Mouse (Mus musculus) hindbrain, embryonic 14.5 days (tissue): ENCODE measurements around the gene C1qtnf1. TPM values are rescaled to one million over a fixed set of nuclear protein-coding genes. Genes with fewer than 3 reads are reported as not detected.

Experiments
- ATAC-seq: fragments of 200-750 bp; cut with Nextera tagmentation; 2 replicates; pipeline ENCODE4 v1.8.0; 2017; ENCODE audit warnings: moderate number of reproducible peaks, mild to moderate bottlenecking, moderate TSS enrichment, moderate library complexity; ENCODE audit not compliant: low FRiP score
- DNase-seq: peaks from one replicate; pipeline ENCODE4 v3.0.0-alpha.2; 2015; ENCODE audit warnings: low spot score
- H3K27ac ChIP-seq: fragments of 300-500 bp; sonication (generic); 2 replicates; pipeline ENCODE4 v1.5.1; 2014; ENCODE audit warnings: mild to moderate bottlenecking, moderate library complexity
- H3K27me3 ChIP-seq: fragments of 300-500 bp; sonication (generic); 2 replicates; pipeline ENCODE4 v1.6.1; 2014; ENCODE audit warnings: mild to moderate bottlenecking, low read length, mixed read lengths; ENCODE audit not compliant: control insufficient read depth, insufficient read depth
- H3K36me3 ChIP-seq: fragments of 300-500 bp; sonication (generic); replicated peaks from 2 replicates; pipeline ENCODE4 v1.6.1; 2014; ENCODE audit not compliant: control insufficient read depth, insufficient read depth
- H3K4me1 ChIP-seq: fragments of 300-500 bp; sonication (generic); replicated peaks from 2 replicates; pipeline ENCODE4 v1.6.1; 2014; ENCODE audit warnings: antibody characterized with exemption, low read length, mixed read lengths; ENCODE audit not compliant: control insufficient read depth, insufficient read depth
- H3K4me2 ChIP-seq: fragments of 300-500 bp; sonication (generic); replicated peaks from 2 replicates; pipeline ENCODE4 v1.6.1; 2014; ENCODE audit warnings: mild to moderate bottlenecking, moderate library complexity
- H3K4me3 ChIP-seq: fragments of 300-500 bp; sonication (generic); replicated peaks from 2 replicates; pipeline ENCODE4 v1.5.1; 2014; ENCODE audit warnings: mild to moderate bottlenecking, low read length
- H3K9ac ChIP-seq: fragments of 300-500 bp; sonication (generic); 2 replicates; pipeline ENCODE4 v1.6.1; 2014
- H3K9me3 ChIP-seq: fragments of 300-500 bp; sonication (generic); 2 replicates; pipeline ENCODE4 v1.6.1; 2016; ENCODE audit warnings: low read length; ENCODE audit not compliant: control insufficient read depth
- WGBS: fragments of 180-500 bp; shearing (Covaris S2); extraction: QIAGEN DNeasy Blood & Tissue Kit; methylation state at CpG from one replicate; pipeline ENCODE4 v1.1.7; 2014; 5-methylcytosine and 5-hydroxymethylcytosine counted together
- polyA plus RNA-seq: library from polyadenylated mRNA; unstranded; fragments of >200 nt; fragmentation: Nextera tagmentation; extraction: Ambion mirVana; gene quantifications from 2 replicates; pipeline ENCODE4 v1.2.1, GENCODE M21; 2014

The C1qtnf1 gene
- polyA plus RNA-seq, 1 experiment from 2014 or later: 5.0 TPM

GRCm38 (mm10) chr11:118428460-118428868 is 461 bp downstream of the C1qtnf1 start:
- no peaks in the 10 kb centered on the region for H3K36me3 ChIP-seq
- DNase-seq (no peak), ATAC-seq (no peak)
- H3K4me1 ChIP-seq: peaks cover 38% of the 10 kb centered on the region
- no peaks in the 10 kb centered on the region for H3K27me3 ChIP-seq
- H3K4me2 ChIP-seq: peak overlapping the region; percentile 37
- peak overlapping the region; percentile 23; the same call in 1 of the 2 replicates for H3K27ac ChIP-seq
- no peaks in the 10 kb centered on the region for H3K9me3 ChIP-seq
- peak overlapping the region; percentile 5 for H3K9ac ChIP-seq
- H3K4me3 ChIP-seq: peak overlapping the region; percentile 7
- WGBS: 5% methylated on average over 11 of the region's 11 CpGs

GRCm38 (mm10) chr11:118428944-118429709 is 1.1 kb downstream of the C1qtnf1 start:
- peak overlapping the region; percentile 7; the same call in 1 of the 2 replicates for H3K4me3 ChIP-seq
- WGBS: 56% methylated on average over 8 of the region's 8 CpGs
- H3K4me2 ChIP-seq: peak overlapping the region; percentile 37
- no peak for ATAC-seq
- no peaks in the 10 kb centered on the region for H3K9me3 ChIP-seq
- H3K4me1 ChIP-seq: peaks cover 39% of the 10 kb centered on the region
- no peaks in the 10 kb centered on the region for H3K36me3 ChIP-seq
- H3K27ac ChIP-seq: peak overlapping the region; percentile 23; the same call in 1 of the 2 replicates
- H3K9ac ChIP-seq: peak overlapping the region; percentile 5; the same call in 1 of the 2 replicates
- H3K27me3 ChIP-seq: no peaks in the 10 kb centered on the region
- DNase-seq: no peak

GRCm38 (mm10) chr11:118430291-118430885 is 2.4 kb downstream of the C1qtnf1 start:
- no peak overlapping the region for H3K4me3 ChIP-seq
- ATAC-seq (no peak), DNase-seq (no peak)
- no peak overlapping the region for H3K27ac ChIP-seq
- no peak overlapping the region for H3K4me2 ChIP-seq
- peaks cover 42% of the 10 kb centered on the region for H3K4me1 ChIP-seq
- WGBS: 43% methylated on average over 4 of the region's 4 CpGs
- H3K9ac ChIP-seq: no peak overlapping the region
- no peaks in the 10 kb centered on the region for H3K9me3 ChIP-seq
- H3K36me3 ChIP-seq: no peaks in the 10 kb centered on the region
- H3K27me3 ChIP-seq: no peaks in the 10 kb centered on the region

- Histone ChIP-seq H3K9ac (no peak overlapping the region), H3K9me3 (no peaks in the 10 kb centered on the region), H3K36me3 (no peaks in the 10 kb centered on the region), H3K27ac (no peak overlapping the region), H3K4me3 (no peak overlapping the region), H3K4me1 (peaks cover 45% of the 10 kb centered on the region), H3K4me2 (no peak overlapping the region), H3K27me3 (no peaks in the 10 kb centered on the region)
- no peak for ATAC-seq
- 76% methylated on average over 16 of the region's 16 CpGs for WGBS
- DNase-seq: no peak
Observed at GRCm38 (mm10) chr11:118431100-118431948, 3.3 kb downstream of the C1qtnf1 start.

GRCm38 (mm10) chr11:118433398-118433868 is 5.4 kb downstream of the C1qtnf1 start:
- Histone ChIP-seq H3K9ac (no peak overlapping the region), H3K4me3 (no peak overlapping the region), H3K4me2 (peak overlapping the region; percentile 15), H3K9me3 (no peaks in the 10 kb centered on the region), H3K36me3 (no peaks in the 10 kb centered on the region), H3K4me1 (peaks cover 42% of the 10 kb centered on the region), H3K27me3 (no peaks in the 10 kb centered on the region), H3K27ac (no peak overlapping the region)
- ATAC-seq (no peak), DNase-seq (no peak)
- 61% methylated on average over 10 of the region's 10 CpGs for WGBS

- Histone ChIP-seq H3K27ac (peak overlapping the region; percentile 14; the same call in 1 of the 2 replicates), H3K9ac (0 out of 2 replicates have a peak overlapping the region, but pooled peaks have one; percentile 13), H3K27me3 (no peaks in the 10 kb centered on the region), H3K9me3 (no peaks in the 10 kb centered on the region), H3K36me3 (no peaks in the 10 kb centered on the region), H3K4me1 (peaks cover 41% of the 10 kb centered on the region), H3K4me3 (no peak overlapping the region), H3K4me2 (peak overlapping the region; percentile 15)
- DNase-seq (no peak), ATAC-seq (no peak)
- WGBS: 45% methylated on average over 13 of the region's 13 CpGs
Observed at GRCm38 (mm10) chr11:118434093-118434492, 6.1 kb downstream of the C1qtnf1 start.

- H3K27me3 ChIP-seq: no peaks in the 10 kb centered on the region
- ATAC-seq (peak; percentile 32; the same call in 1 of the 2 replicates), DNase-seq (no peak)
- H3K27ac ChIP-seq: no peak overlapping the region
- 31% methylated on average over 6 of the region's 6 CpGs for WGBS
- H3K9me3 ChIP-seq: no peaks in the 10 kb centered on the region
- H3K4me2 ChIP-seq: no peak overlapping the region
- H3K4me1 ChIP-seq: peaks cover 33% of the 10 kb centered on the region
- no peak overlapping the region for H3K4me3 ChIP-seq
- no peaks in the 10 kb centered on the region for H3K36me3 ChIP-seq
- no peak overlapping the region for H3K9ac ChIP-seq
Observed at GRCm38 (mm10) chr11:118436471-118436935, 8.5 kb downstream of the C1qtnf1 start.

GRCm38 (mm10) chr11:118438665-118439414 is 10.8 kb downstream of the C1qtnf1 start:
- H3K27ac ChIP-seq: peak overlapping the region; percentile 58
- DNase-seq (no peak), ATAC-seq (peak; percentile 61; the same call in 1 of the 2 replicates)
- 18% methylated on average over 11 of the region's 11 CpGs for WGBS
- peaks cover 30% of the 10 kb centered on the region for H3K4me1 ChIP-seq
- no peaks in the 10 kb centered on the region for H3K27me3 ChIP-seq
- no peak overlapping the region for H3K9ac ChIP-seq
- no peak overlapping the region for H3K4me2 ChIP-seq
- H3K9me3 ChIP-seq: no peaks in the 10 kb centered on the region
- no peaks in the 10 kb centered on the region for H3K36me3 ChIP-seq
- no peak overlapping the region for H3K4me3 ChIP-seq
